Mouse (Mus musculus) lung, adult 2 months (tissue): Measurements from ENCODE around the gene Prickle4.

Experiments
- CTCF ChIP-seq: fragments of 200-500 bp; IDR thresholded peaks from 2 replicates; pipeline ENCODE4 v1.5.1; 2011; ENCODE audit warnings: mild to moderate bottlenecking, low read length, control low read depth; ENCODE audit not compliant: insufficient read depth
- POLR2A ChIP-seq: fragments of 200-500 bp; IDR thresholded peaks from 2 replicates; pipeline ENCODE4 v1.6.1; 2011; ENCODE audit warnings: low read depth, mild to moderate bottlenecking, control low read depth, low read length, borderline replicate concordance; ENCODE audit errors: extremely low read depth

DNA sequence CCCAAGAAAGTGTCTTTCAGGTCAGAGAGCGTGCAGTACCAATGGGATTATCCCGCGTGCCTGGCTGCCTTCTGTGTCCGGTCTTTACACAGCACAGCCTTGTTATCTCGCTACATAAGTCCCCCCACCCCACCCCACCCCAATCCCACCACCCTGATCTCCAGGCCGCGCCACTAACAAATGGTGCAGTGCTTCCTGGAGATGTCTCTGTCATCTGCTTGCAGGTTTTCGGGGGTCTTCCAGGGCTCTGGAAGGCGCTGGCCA lies 6.3 kb downstream of the Prickle4 start, which contains the start of gene Tomm6:
- TF ChIP-seq CTCF (no peak), POLR2A (no peak)
